17 mouse cellular contexts compared by ENCODE assay signal in the genomic region with DNA sequence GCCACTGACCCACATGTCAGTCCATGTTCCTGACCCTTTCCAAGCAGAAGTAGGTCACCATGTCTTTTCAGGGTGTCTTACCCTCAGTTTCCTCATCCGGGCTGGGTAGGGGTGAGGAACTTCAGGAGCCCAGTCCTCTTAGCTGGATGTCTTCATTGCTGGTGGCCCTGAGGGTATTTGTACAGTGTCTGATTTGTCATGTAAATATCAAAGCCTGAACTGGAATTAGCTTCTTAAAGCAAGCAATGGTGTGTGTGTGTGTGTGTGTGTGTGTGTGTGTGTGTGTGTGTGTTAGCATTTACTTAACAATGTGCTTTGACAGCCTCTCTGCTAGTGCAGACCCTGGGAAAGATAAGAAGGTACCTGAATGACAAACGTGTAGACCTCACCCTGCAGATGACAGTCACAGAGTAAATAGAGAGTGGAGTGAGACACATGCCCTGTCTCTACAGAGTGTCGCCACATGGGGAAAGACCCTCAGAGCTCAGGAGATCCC.
"Had no signal": no experiment of that assay in that cellular context is flagged by ENCODE, and none has a peak within 500 bp of the region (broad histone marks: within the 10 kb centered on the region; RNA-seq: fewer than 3 reads in every experiment).

No protein-coding gene starts in this region.

- H3K4me3 ChIP-seq: liver, embryonic 15.5 days; lung, embryonic 15.5 days; megakaryocyte, embryonic 14.5 days; neural tube, embryonic 12.5 days had no signal

- H3K36me3 ChIP-seq: liver, embryonic 15.5 days; lung, embryonic 15.5 days; neural tube, embryonic 12.5 days had no signal

- H3K27me3 ChIP-seq: liver, embryonic 15.5 days; lung, embryonic 15.5 days; neural tube, embryonic 12.5 days had no signal

- DNase-seq: liver, postnatal 0 days; lung, adult 2 months; lung, postnatal 14 days; lung, postnatal 36 days; midbrain, embryonic 14.5 days; right cerebral cortex, adult 18-20 months; right cerebral cortex, postnatal 25 days; right cerebral cortex, postnatal 4 days; spleen, adult 18-20 months; thymus, adult 18-20 months; thymus, postnatal 14 days; thymus, postnatal 36 days had no signal

- H3K27ac ChIP-seq: liver, embryonic 15.5 days; lung, embryonic 15.5 days; macrophage; neural tube, embryonic 12.5 days had no signal

- H3K9me3 ChIP-seq: liver, embryonic 15.5 days; lung, embryonic 15.5 days; neural tube, embryonic 12.5 days had no signal

- H3K9ac ChIP-seq: liver, embryonic 15.5 days; liver, postnatal 0 days; lung, embryonic 15.5 days; neural tube, embryonic 12.5 days had no signal

- H3K4me1 ChIP-seq: liver, embryonic 15.5 days; lung, embryonic 15.5 days; megakaryocyte, embryonic 14.5 days had no signal
